Mouse (Mus musculus): ENCODE measurements around the gene Lhx1.

- TF ChIP-seq CTCF (IDR thresholded peaks at IDR 0.05; ENCODE audit: low read depth) (no peak), EP300 (optimal IDR thresholded peaks at IDR 0.05) (no peak)
These were observed 14.6 kb upstream of the Lhx1 start for GRCm38 (mm10) chr11:84539981-84540380.
